Mouse (Mus musculus) embryo, embryonic 9.5 days (tissue): Measurements from ENCODE around the gene Msrb3.
A peak's percentile ranks its signal among the peaks of the same experiment; 100 is the strongest.

ENCODE experiments used
- DNase-seq: peaks from one replicate; pipeline ENCODE4 v3.0.0-alpha.2; 2017; ENCODE audit errors: extremely low spot score

Msrb3 gene

DNA sequence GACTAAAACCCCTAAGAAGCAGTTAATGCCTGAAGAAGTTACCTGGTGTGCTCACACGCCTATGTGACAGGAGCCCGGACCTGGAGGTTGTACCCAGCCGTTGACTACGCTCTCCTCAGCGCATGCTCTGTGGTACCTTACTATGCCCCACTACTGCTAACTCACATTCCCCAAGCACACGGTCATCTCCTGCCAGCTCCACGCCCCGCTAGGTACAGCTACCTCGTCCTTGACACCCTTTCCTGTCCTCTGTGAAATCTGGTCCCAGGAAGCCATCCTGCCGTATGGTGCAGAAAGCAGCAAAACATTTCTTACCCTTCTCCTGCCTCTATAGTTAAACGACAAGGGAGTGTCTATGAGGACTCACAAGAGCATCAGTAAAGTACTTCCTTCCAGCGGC is 37.2 kb downstream of the Msrb3 start:
- DNase-seq, result no peak

DNA sequence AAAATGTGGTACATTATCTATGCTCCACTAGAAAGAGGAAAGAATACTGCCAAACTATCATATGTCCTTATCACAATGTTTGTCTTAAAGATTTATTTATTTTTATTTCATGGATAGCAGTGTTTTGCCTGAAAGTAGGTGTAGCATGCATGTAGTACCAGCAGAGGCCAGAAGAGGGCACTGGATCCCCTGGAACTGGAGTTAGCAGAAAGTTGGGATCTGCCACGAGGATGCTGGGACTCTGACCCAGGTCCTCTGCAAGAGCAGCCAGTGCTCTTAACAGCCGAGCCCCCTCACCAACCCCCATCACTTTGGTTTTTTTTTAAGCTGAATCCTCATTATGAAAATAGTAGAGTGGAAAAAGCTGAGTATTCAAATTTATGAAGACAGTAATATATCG is 37.7 kb downstream of the Msrb3 start:
- no peak for DNase-seq

DNA sequence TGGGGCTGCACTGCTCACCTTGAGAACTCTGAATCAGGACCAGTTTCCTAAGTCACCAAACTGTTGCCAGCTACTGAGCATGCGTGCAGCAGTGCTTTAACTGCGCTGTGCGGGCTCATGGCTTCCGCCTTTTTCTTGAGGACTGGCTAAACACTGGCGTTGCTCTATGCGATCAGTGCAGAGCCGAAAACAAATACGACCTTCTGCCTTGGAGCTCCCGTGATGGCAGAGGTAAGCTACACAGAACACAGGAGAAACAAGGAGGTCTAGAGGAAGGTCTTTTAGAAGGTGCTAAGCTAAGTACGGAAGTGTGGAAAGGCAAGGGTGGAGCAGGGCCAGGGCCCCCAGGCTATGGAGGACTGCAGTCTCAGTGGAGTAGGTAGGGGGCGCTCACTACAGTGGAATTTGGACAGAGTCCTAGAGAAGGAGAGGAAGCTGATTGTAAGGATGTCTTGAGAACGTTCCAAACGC is 41.3 kb downstream of the Msrb3 start:
- peak; percentile 82 for DNase-seq

DNA sequence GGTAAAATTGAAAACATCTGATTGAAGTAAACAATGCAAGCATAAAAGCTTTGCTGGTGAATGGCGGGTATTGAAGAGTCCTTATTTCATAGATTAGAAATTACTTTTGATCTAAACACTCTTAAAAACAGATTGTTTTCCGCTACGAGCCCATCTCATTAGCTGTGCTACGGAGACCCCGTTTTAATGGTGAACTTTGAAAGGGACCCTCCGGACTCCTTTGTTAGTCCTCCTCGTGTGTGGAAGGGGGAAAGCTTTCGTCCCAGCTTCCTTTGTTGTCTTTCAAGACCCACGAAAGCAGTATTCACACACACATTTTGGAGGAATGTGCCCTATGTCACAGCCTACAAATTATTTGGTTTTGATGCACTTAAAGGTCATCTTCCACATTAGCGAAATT is 44.6 kb downstream of the Msrb3 start:
- no peak for DNase-seq

DNA sequence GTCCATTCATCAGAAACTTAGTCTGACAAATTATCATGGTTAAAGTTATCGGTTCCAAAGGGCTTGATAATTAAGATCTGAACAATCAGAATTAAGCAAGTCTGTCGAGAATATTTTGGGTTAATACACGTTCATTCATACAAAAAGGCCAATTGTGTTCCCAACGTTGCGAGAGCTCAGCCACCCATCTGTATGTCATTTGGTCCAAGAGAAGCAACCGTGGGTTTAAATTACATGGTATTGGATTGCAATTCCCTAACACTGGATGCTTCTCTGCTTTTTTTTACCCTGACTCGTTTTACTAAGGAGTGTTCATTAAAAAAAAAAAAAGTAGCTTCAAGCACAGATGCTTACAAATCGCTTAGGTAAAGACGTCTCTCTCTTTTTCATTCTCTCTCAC is 45.1 kb downstream of the Msrb3 start:
- DNase-seq, result no peak

DNA sequence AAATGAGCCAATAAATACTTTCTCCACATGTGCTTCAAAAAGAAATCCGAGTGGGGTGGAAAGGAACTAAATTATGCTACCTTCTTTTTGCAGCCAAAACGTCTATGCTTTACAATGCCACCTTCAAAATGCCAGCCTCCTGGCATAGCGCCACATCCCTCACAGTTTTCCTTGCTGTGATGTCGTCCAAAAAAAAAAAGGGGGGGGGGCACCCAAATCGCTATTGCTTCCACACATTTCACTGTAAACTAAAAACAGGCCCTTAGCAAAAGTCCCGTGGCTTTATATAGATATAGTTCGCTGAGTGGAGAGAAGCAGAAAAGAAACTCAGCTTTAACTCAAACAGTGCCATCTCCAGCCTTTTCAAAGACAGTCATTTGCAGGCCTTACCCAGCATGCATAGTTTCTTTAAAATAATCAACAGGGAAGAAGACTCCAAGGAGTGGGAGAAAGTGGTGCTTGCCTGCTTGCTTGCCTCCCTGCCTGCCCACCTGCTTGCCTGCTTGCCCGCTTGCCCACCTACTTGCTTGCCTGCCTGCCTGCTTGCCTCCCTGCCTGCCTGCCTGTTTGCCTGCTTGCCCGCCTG is 47.6 kb downstream of the Msrb3 start:
- DNase-seq, result no peak

DNA sequence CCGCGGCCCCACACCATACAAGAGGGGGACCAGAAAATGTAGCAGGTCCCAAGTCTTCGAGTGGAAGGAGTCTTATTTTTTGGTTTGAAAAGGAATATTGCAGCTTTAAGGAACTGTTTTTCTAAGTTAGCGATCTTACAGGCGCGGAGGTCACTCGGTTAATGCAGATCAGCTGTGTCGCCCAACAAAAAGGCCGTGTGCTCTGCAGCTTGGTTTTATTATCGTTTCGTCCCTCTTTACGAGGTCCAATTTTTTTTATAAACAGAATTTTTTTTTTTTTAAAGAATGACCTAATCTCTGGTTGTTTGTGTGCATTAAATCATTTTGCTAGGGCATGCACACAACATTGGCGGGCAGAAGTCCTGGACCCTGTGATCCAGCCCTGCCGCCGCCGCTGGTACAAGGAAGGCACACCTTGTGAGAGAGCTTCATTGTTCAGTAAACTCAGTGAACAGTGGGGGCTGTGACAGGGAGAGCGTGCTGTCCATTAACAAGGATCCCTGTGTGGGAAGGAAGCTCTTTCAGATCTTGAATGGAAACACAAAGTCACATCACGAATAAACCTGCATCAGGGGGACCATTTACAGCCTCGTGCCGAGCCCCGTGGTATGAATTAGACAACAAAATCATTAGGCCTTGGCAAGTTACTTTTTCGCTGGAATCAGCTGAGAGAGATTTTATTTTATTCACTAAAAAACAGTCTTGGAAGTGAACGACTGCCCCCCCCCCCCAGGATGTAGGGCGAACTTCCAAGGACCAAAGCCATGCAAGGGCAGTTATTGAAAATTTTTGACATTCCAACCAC is 48.3 kb downstream of the Msrb3 start:
- no peak for DNase-seq

DNA sequence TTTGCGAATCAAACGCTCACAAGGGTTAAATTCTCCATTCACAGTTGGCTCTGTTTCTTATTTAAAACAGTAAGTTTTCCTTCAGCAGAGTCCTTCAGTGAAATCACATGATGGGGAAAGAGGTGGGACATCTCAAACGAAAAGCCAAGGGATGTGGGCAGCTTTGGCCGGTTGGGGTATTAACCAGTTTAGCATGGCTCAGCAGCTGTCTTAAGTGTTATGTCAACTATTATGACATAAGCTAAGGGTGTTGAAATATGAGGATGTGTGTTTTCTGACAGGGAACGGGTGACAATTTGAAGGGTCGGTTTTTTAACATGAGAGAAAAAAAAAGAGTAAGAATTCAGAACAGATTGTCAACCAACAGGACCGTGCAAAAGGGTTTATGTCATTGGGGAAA is 50.2 kb downstream of the Msrb3 start:
- no peak for DNase-seq

DNA sequence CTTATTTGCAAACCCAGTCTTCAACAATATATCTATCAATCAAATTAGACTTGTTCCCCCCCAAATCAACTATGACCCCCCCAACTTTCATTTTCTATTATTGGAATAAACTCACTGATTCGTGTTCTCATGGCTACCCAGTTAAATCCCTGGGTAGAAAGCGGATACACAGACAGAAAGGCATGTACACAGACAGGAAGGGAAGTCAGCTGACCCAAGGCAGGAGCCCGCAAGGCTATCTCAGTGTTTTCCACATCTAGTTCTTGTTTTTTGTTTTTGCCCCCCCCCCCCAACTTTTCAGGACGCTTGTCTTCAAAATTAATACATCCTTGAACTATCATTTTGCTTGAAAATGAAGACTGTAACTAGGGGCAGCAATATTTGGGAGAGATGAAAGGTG is 51.1 kb downstream of the Msrb3 start:
- DNase-seq, result no peak

DNA sequence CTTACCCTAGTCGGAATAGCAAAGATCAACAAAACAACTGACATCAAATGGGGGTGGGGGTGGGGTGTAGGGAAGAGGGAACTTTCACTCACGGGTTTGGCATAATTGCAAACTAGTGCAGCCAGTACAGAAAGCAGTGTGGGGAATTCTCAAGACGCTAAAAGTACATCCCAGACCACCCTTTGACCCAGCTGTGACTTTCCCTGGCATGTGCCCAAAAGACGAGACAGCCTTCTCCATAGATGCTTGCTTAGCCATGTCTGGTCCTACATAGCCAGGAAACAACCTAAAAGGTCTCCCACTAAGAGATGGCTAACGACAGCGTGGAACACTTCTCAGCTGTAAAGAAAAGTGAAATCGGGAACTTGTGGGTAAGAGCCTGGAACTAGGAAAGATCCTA is 58.9 kb downstream of the Msrb3 start:
- no peak for DNase-seq

DNA sequence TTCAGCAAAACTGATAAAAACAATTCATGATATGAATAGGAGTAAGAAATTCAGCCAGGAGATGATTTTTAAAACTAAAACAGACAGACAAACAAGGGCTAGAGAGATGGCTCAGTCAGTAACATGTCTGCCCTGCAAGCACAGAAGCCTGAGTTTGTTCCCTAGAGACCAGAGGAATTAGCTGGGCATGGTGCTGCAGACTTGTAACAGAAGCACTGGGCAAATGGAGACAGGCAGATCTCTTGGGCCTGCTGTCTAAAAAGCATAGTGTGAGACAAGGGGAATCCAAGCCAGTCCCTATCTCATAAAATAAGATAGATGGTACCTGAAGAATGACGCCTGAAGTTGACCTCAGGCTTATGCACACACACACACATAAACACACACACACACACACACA is 64.4 kb downstream of the Msrb3 start:
- no peak for DNase-seq

DNA sequence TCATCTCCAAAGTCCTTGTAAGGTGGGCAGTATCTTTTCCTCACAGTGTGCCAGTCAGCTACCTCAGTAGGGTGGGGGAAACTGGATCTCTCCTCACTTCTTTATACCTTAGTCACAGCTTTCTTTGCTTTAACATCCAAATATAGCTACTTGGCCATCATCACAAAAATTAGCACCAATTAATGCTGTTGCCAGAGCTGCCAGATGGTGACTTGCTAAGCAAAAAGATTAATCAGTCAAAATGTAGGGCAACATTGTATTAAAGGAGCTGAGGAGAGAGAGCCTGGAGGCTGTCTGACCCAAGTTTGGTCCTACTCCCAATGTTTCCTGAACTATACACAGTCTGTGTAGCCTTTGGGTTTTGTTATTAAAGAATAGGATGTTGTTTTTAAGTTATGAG is 65.1 kb downstream of the Msrb3 start:
- DNase-seq, result no peak

DNA sequence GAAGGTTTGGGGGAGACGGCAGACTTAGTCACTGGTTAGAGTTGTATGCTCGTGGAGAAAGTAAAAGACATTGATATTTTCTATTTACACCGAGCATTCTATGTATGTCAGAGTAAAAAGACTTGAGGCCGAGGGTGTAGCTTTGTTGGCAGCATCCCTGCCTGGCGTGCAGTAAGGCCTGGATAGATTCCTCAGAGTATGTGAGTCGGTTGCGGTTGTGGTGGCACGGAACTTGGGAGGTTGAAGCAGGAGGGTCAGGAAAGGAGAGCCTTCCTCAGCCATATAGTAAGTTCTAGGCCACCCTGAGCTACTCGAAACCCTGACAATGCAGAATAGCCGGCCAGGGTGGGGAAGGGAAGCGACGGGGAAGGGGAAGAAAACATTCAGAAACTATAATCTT is 71.1 kb downstream of the Msrb3 start:
- DNase-seq, result no peak

DNA sequence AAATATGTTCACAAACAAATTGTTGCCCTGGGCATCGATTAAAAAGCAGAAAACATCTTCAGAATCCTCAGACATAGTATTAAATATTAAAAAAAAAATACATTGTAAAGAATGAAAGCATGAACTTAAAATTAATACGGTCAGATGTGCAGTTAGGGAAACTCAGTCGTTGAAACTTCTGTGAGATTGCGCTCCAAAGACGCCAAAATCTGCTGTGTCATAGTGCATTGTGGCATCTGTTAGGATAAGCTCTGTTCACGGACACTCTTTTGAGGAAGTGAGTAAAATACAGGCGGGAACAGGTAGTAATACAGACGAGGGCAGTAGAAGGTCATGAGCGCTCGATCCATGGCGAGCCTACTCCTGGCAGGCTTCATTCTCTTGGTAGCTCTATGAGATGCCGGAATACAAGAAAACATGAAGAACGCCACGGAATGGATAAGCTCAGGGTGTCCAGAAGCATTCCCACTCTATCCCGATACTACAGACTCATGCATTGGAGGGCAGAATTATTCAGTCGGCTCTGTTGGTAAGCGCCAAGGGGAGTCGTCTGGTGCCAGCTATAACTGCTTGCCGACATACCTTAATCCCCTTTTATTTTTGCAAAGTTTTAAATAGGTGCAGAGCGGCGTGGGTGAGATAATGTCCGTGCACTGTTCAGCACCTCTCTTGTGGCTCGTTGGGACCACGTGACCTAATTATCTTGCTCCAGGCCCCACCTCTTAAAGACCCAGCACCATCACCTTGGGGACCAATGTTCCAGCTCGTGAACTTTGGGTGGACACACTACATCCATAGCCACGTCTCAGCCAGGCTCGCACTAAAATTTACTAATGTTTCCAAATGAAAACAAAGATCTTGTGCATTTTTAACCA is 71.9 kb downstream of the Msrb3 start:
- DNase-seq, result no peak

DNA sequence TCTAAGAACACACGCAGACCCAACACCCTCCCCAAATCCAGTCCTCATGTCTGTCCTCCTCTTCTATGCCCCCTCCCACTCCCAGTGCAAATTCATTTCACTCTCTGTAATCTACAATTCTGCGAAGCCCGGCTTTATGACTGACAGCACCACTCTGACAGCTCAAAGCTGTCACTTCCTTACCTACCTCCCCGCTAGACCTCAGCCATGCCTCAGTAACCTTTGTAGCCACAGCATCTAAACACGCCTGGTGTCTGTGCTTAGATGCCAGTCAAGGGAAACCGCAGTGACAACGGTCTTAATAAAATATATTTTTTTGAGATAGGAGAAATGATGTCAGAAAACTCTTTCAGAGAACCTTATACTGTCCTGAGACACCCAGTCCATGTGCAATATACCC is 72.5 kb downstream of the Msrb3 start:
- DNase-seq, result no peak

DNA sequence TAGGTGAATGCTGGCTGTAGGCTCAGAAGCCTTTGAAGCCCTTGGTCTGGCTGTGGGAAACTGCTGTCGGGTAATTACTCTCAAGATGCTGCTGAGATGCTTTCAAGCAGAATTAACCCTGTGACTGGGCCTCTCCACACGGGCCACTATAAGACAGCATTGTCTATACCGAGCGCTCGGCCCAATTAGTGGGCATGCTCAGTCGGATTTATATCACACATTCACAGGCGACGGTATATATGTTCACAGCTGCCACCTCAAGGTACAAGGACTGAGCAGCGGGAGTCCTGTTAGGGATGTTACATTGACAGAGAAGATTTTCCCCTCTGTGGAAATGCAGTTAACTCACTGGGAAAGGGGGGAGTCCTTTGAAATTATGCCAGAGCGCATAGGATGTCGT is 73.3 kb downstream of the Msrb3 start:
- DNase-seq, result peak; percentile 29

DNA sequence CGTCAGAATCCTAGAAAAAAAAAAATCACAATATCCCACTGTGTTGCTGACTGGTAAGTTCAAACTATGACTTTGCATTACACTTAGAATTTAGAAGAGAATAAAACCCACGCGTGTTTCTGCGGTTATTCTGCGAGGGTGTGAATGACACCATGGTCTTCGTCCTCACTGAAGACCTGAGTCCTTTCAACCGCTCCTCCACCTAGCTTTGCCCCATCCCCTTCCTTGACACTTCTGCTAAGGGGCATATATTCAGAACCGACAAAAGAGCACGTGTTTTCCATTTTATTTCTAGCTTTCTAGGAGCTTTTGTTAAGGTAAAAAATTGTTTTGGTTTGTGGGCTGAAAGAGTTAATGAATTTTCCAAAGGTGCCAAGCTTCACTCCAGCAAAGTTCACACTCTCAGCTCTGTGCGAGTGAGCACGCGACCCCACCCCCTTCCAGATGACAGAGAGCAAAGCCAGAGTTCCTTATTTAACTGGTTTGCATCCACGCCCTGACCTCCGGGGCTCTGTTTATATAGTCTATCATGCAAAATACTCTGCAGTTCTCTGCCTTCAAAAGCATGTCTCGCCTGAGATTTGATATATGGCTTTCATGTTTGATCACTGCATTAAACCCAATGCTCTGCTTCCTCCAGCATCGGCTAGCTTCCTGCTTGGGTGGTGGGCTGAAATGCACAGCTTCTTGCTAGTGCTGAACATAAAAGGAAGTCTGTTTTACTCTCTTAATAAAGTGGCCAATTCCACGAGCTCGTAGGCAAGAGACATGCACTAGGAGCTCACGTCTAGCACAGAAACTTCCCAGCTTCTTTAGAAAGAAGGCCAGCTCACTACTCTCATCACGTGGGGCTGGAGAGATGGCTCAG is 77.2 kb downstream of the Msrb3 start:
- DNase-seq, result peak; percentile 33

DNA sequence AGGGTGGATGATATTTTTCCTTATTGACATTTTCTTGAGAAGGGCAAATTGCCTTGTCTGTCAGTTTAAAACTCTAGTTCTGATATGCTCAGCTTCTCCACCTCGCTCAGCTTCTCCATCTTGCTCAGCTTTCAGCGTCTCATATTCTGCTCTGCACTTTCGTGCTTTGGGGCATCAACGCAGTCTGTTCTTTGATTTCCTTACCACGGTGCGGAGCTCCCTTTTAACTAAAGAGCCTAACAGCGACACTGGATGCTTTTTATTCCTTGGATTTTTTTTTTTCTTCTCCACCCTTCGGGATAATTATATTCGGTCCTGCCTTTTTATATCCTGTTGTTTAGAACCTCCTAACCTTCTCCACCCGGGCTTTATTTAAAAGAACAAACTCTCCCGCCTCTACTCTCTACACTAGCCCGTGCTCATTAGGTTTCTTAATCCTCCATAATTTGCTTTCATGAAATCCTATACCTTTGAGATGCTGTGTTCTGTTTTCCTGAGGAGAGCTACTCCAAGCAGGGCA is 78.1 kb downstream of the Msrb3 start:
- DNase-seq, result no peak

DNA sequence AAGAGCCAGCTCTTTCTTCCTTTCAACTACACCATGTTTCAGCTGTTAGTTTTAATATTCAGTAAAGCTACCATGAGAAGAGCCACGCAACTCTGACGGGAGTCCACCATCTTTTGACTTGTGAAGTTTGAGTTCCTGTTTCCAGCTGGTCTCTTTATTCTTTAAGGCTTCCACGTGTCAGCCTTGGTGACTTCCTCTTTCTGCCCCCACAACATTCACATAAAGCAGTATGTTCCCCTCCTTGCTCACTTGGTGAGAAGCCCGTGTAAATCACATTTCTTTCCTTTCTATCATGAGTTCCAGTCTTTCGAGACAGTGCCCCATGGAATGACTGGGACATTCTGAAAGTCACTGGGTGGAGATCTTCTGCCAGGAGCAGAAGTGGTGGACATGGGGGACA is 83.6 kb downstream of the Msrb3 start:
- no peak for DNase-seq

DNA sequence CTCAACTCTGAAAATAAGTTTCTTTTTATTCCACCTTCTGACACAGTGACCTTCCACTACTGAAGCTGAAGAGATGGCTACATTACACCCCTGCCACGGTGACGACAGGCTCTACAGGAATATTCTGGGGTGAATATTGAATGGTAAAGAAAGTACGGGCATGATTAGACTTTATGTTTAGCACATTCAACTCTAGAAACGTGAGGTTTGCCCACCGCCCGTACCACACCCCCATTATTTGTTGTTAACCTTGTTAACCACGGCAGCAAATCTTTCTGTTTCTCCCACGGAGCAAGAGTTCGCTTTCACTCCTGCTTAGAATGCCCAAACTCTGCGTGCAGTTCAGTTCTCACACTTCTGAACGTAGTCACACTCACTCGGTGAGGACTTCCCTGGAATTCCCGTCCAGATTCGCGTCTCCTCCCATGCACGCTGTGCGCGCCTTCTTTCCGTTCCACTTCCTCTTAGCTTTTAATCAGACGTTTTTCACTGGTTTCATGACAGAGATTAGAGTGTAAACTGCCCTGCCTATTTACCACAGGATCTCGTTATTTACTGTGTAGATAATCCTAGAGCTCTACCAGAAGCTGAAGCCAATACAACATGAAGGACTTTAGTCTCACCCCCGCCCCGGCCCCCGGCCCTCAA is 87.0 kb downstream of the Msrb3 start:
- DNase-seq, result no peak
